Mouse (Mus musculus): ENCODE measurements around the gene Minpp1. TPM values are rescaled to one million over a fixed set of nuclear protein-coding genes. Genes with fewer than 3 reads are reported as not detected.

The Minpp1 gene
- polyA plus RNA-seq, 1 experiment from 2014 or later, result 38.7 TPM

DNA sequence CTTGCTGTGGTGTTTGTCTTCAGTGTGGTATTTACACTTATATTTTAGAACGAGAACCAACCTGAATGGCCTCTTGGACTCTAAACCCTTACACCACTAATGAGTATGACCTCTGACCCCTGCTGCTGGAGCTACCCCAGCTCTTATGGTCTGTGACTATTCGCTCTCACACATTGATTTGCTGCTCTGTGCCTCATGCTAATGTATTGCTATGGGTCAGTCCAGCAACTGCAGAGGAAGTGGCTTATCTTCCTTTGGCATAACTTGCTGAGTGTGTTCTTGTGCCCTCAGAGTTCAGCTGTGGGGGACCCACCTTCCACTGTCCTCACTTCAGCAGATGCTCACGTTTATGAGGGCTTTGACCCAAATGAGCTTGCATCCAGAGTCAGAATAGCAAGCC, 24.7 kb downstream of the Minpp1 start:
- Histone ChIP-seq H3K9ac (ENCODE audit: low read length) (no peak overlapping the region), H3K4me2 (replicated peaks; ENCODE audit: low read depth) (no peak overlapping the region), H3K36me3 (ENCODE audit: control insufficient read depth, insufficient read depth, low read length) (peaks cover 3% of the 10 kb centered on the region; the same call in 1 of the 2 replicates), H3K4me1 (replicated peaks; ENCODE audit: control insufficient read depth, insufficient read depth) (no peaks in the 10 kb centered on the region), H3K27ac (replicated peaks) (peak overlapping the region; percentile 25; the same call in 1 of the 2 replicates), H3K9me3 (ENCODE audit: control insufficient read depth, low read length) (no peaks in the 10 kb centered on the region), H3K27me3 (ENCODE audit: control insufficient read depth, insufficient read depth, low read length) (no peaks in the 10 kb centered on the region), H3K4me3 (ENCODE audit: low read depth, low read length) (no peak overlapping the region)
- 60% methylated on average over 3 of the region's 3 CpGs for WGBS
- ATAC-seq (ENCODE audit: low FRiP score, low TSS enrichment) (peak; percentile 71; the same call in 1 of the 2 replicates), DNase-seq (ENCODE audit: low spot score) (no peak)
- TF ChIP-seq CTCF (IDR thresholded peaks at IDR 0.05; ENCODE audit: low read depth) (no peak), EP300 (optimal IDR thresholded peaks at IDR 0.05) (no peak)

DNA sequence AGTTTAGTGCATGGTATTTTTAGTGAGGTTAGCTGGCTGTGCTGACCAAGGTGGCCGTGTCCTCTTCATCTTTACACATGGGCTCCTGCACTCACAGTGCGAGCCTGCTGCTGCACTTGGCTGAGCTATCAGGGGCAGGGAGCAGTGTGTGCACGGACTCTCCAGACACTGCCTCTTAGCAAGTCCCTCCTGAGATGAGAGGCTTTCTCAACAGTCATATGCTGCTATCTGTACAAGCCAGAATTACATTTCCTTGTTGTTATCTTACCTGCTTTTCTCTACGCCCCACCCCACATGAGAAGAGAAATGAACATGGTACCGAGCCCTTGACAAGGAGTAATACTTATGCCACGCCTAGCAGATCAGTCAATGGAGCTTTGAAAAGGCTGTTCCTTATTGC, 25.4 kb downstream of the Minpp1 start:
- Histone ChIP-seq H3K36me3 (ENCODE audit: control insufficient read depth, insufficient read depth, low read length) (peaks cover 3% of the 10 kb centered on the region; the same call in 1 of the 2 replicates), H3K9me3 (ENCODE audit: control insufficient read depth, low read length) (no peaks in the 10 kb centered on the region), H3K9ac (ENCODE audit: low read length) (no peak overlapping the region), H3K4me2 (replicated peaks; ENCODE audit: low read depth) (no peak overlapping the region), H3K4me3 (ENCODE audit: low read depth, low read length) (no peak overlapping the region), H3K27me3 (ENCODE audit: control insufficient read depth, insufficient read depth, low read length) (no peaks in the 10 kb centered on the region), H3K4me1 (replicated peaks; ENCODE audit: control insufficient read depth, insufficient read depth) (no peaks in the 10 kb centered on the region), H3K27ac (replicated peaks) (peak overlapping the region; percentile 25; the same call in 1 of the 2 replicates)
- ATAC-seq (ENCODE audit: low FRiP score, low TSS enrichment), result peak; percentile 81
- DNase-seq (ENCODE audit: low spot score), result peak; percentile 22
- no peak for TF ChIP-seq EP300 (optimal IDR thresholded peaks at IDR 0.05)
- TF ChIP-seq CTCF (IDR thresholded peaks at IDR 0.05; ENCODE audit: low read depth), result no peak
- WGBS, result 60% methylated on average over 6 of the region's 6 CpGs

DNA sequence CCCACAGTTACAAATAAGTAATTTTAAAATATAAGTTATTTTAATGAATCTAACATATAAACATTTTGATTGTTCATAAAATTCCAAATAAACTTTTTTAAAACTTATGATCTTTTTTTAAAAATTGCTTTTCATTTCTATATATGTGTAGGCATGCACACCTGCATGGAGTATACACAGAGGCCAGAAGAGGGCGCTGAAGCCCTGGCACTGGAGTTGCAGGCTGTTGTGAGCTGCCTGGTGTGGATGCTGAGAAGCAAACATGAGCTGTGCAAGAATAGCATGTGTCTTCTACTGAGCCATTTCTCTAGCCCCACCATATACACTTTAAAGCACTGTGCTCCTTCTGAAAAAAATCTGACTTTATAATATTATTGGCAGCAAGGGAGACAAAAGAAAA, 26.9 kb downstream of the Minpp1 start:
- peak; percentile 59 for TF ChIP-seq CTCF (IDR thresholded peaks at IDR 0.05; ENCODE audit: low read depth)
- no peak for TF ChIP-seq EP300 (optimal IDR thresholded peaks at IDR 0.05)
- Histone ChIP-seq H3K9me3 (ENCODE audit: control insufficient read depth, low read length) (no peaks in the 10 kb centered on the region), H3K4me2 (replicated peaks; ENCODE audit: low read depth) (no peak overlapping the region), H3K36me3 (ENCODE audit: control insufficient read depth, insufficient read depth, low read length) (peaks cover 3% of the 10 kb centered on the region; the same call in 1 of the 2 replicates), H3K27ac (replicated peaks) (no peak overlapping the region), H3K4me1 (replicated peaks; ENCODE audit: control insufficient read depth, insufficient read depth) (no peaks in the 10 kb centered on the region), H3K9ac (ENCODE audit: low read length) (no peak overlapping the region), H3K27me3 (ENCODE audit: control insufficient read depth, insufficient read depth, low read length) (no peaks in the 10 kb centered on the region), H3K4me3 (ENCODE audit: low read depth, low read length) (no peak overlapping the region)
- no peak for ATAC-seq (ENCODE audit: low FRiP score, low TSS enrichment)
- DNase-seq (ENCODE audit: low spot score), result no peak
- 47% methylated on average over 1 of the region's 1 CpGs for WGBS

- Histone ChIP-seq H3K4me1 (replicated peaks; ENCODE audit: control insufficient read depth, insufficient read depth) (no peaks in the 10 kb centered on the region), H3K36me3 (ENCODE audit: control insufficient read depth, insufficient read depth, low read length) (peaks cover 3% of the 10 kb centered on the region; the same call in 1 of the 2 replicates), H3K9ac (ENCODE audit: low read length) (no peak overlapping the region), H3K9me3 (ENCODE audit: control insufficient read depth, low read length) (no peaks in the 10 kb centered on the region), H3K27me3 (ENCODE audit: control insufficient read depth, insufficient read depth, low read length) (no peaks in the 10 kb centered on the region), H3K27ac (replicated peaks) (no peak overlapping the region), H3K4me2 (replicated peaks; ENCODE audit: low read depth) (no peak overlapping the region), H3K4me3 (ENCODE audit: low read depth, low read length) (no peak overlapping the region)
- 98% methylated on average over 9 of the region's 9 CpGs for WGBS
- no peak for DNase-seq (ENCODE audit: low spot score)
- no peak for ATAC-seq (ENCODE audit: low FRiP score, low TSS enrichment)
- TF ChIP-seq EP300 (optimal IDR thresholded peaks at IDR 0.05), result no peak
- TF ChIP-seq CTCF (IDR thresholded peaks at IDR 0.05; ENCODE audit: low read depth), result no peak
These were observed 31.0 kb downstream of the Minpp1 start for GRCm38 (mm10) chr19:32516575-32516974.

GRCm38 (mm10) chr19:32521446-32521845, 35.9 kb downstream of the Minpp1 start:
- ATAC-seq (ENCODE audit: low FRiP score, low TSS enrichment), result no peak
- 87% methylated on average over 3 of the region's 3 CpGs for WGBS
- DNase-seq (ENCODE audit: low spot score), result no peak
- Histone ChIP-seq H3K27ac (replicated peaks) (no peak overlapping the region), H3K9ac (ENCODE audit: low read length) (no peak overlapping the region), H3K4me1 (replicated peaks; ENCODE audit: control insufficient read depth, insufficient read depth) (no peaks in the 10 kb centered on the region), H3K9me3 (ENCODE audit: control insufficient read depth, low read length) (no peaks in the 10 kb centered on the region), H3K36me3 (ENCODE audit: control insufficient read depth, insufficient read depth, low read length) (no peaks in the 10 kb centered on the region), H3K27me3 (ENCODE audit: control insufficient read depth, insufficient read depth, low read length) (no peaks in the 10 kb centered on the region), H3K4me2 (replicated peaks; ENCODE audit: low read depth) (no peak overlapping the region), H3K4me3 (ENCODE audit: low read depth, low read length) (no peak overlapping the region)
- TF ChIP-seq CTCF (IDR thresholded peaks at IDR 0.05; ENCODE audit: low read depth) (peak; percentile 45), EP300 (optimal IDR thresholded peaks at IDR 0.05) (no peak)

DNA sequence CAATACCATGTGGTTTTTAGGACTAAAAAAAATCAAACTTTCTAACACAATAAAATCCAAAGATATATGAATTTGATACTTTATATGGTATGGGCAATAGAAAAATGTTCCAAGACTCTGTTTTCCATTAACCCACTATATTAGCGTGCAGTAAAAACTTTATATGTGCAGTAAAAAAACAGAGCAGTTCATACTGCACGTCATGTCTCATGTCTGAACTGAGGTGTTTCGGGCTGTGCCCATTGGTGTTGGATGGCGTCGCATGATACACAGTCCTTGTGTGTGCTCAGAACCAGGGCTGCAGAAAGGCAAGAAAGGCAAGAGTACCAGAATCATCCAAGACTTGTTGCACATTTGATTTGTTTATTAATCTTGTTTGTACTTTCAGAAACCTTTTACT, 36.7 kb downstream of the Minpp1 start:
- WGBS, result 97% methylated on average over 5 of the region's 5 CpGs
- no peak for ATAC-seq (ENCODE audit: low FRiP score, low TSS enrichment)

More for the DNA sequence above, 36.7 kb downstream of the Minpp1 start:
- Histone ChIP-seq H3K27me3 (ENCODE audit: control insufficient read depth, insufficient read depth, low read length) (no peaks in the 10 kb centered on the region), H3K4me2 (replicated peaks; ENCODE audit: low read depth) (no peak overlapping the region), H3K4me1 (replicated peaks; ENCODE audit: control insufficient read depth, insufficient read depth) (no peaks in the 10 kb centered on the region), H3K9me3 (ENCODE audit: control insufficient read depth, low read length) (no peaks in the 10 kb centered on the region), H3K4me3 (ENCODE audit: low read depth, low read length) (no peak overlapping the region), H3K36me3 (ENCODE audit: control insufficient read depth, insufficient read depth, low read length) (no peaks in the 10 kb centered on the region), H3K9ac (ENCODE audit: low read length) (no peak overlapping the region), H3K27ac (replicated peaks) (no peak overlapping the region)
- TF ChIP-seq CTCF (IDR thresholded peaks at IDR 0.05; ENCODE audit: low read depth) (no peak), EP300 (optimal IDR thresholded peaks at IDR 0.05) (no peak)
- DNase-seq (ENCODE audit: low spot score), result no peak

Data from stomach, postnatal 0 days (tissue).